Mouse (Mus musculus) kidney, embryonic 16.5 days (tissue): ENCODE results near the gene Mfsd11. TPM values are rescaled to one million over a fixed set of nuclear protein-coding genes. Genes with fewer than 3 reads are reported as not detected.

ENCODE experiments used
- ATAC-seq: fragments of 200-750 bp; cut with Nextera tagmentation; 2 replicates; pipeline ENCODE4 v1.8.0; 2017; ENCODE audit warnings: moderate TSS enrichment; ENCODE audit not compliant: low FRiP score, low TSS enrichment
- H3K27ac ChIP-seq: fragments of 300-500 bp; sonication (generic); 2 replicates; pipeline ENCODE4 v1.5.1; 2014; ENCODE audit warnings: low read length
- H3K27me3 ChIP-seq: fragments of 300-500 bp; sonication (generic); 2 replicates; pipeline ENCODE4 v1.6.1; 2014; ENCODE audit warnings: low read length, control low read depth, mixed read lengths; ENCODE audit not compliant: insufficient read depth
- H3K36me3 ChIP-seq: fragments of 300-500 bp; sonication (generic); 2 replicates; pipeline ENCODE4 v1.6.1; 2014; ENCODE audit warnings: low read length, control low read depth, mixed read lengths; ENCODE audit not compliant: insufficient read depth
- H3K4me1 ChIP-seq: fragments of 300-500 bp; sonication (generic); 2 replicates; pipeline ENCODE4 v1.6.1; 2014; ENCODE audit warnings: low read length, control low read depth, mixed read lengths; ENCODE audit not compliant: insufficient read depth
- H3K4me2 ChIP-seq: fragments of 300-500 bp; sonication (generic); replicated peaks from 2 replicates; pipeline ENCODE4 v1.6.1; 2014; ENCODE audit warnings: low read depth, low read length
- H3K4me3 ChIP-seq: fragments of 300-500 bp; sonication (generic); 2 replicates; pipeline ENCODE4 v1.5.1; 2014; ENCODE audit warnings: mild to moderate bottlenecking, low read length
- H3K9ac ChIP-seq: fragments of 300-500 bp; sonication (generic); replicated peaks from 2 replicates; pipeline ENCODE4 v1.6.1; 2014; ENCODE audit warnings: low read length
- H3K9me3 ChIP-seq: fragments of 300-500 bp; sonication (generic); 2 replicates; pipeline ENCODE4 v1.6.1; 2016; ENCODE audit warnings: low read length, control low read depth
- WGBS: fragments of 180-500 bp; shearing (Covaris S2); extraction: QIAGEN DNeasy Blood & Tissue Kit; methylation state at CpG from one replicate; pipeline ENCODE4 v1.1.7; 2014; 5-methylcytosine and 5-hydroxymethylcytosine counted together
- polyA plus RNA-seq: library from polyadenylated mRNA; unstranded; fragments of >200 nt; fragmentation: Nextera tagmentation; extraction: Ambion mirVana; gene quantifications from 2 replicates; pipeline ENCODE4 v1.2.1, GENCODE M21; 2015

The Mfsd11 gene
- polyA plus RNA-seq, 1 experiment from 2014 or later, result 38.8 TPM

- Histone ChIP-seq H3K27ac (peak overlapping the region; percentile 75), H3K4me2 (peak overlapping the region; percentile 69), H3K9me3 (no peaks in the 10 kb centered on the region), H3K4me3 (peak overlapping the region; percentile 39), H3K4me1 (peaks cover 49% of the 10 kb centered on the region), H3K27me3 (no peaks in the 10 kb centered on the region), H3K9ac (peak overlapping the region; percentile 49), H3K36me3 (no peaks in the 10 kb centered on the region)
- WGBS, result 8% methylated on average over 32 of the region's 32 CpGs
- peak; percentile 77 for ATAC-seq
Measured at GRCm38 (mm10) chr11:116810983-116811901, 41.0 kb upstream of the Mfsd11 start.

DNA sequence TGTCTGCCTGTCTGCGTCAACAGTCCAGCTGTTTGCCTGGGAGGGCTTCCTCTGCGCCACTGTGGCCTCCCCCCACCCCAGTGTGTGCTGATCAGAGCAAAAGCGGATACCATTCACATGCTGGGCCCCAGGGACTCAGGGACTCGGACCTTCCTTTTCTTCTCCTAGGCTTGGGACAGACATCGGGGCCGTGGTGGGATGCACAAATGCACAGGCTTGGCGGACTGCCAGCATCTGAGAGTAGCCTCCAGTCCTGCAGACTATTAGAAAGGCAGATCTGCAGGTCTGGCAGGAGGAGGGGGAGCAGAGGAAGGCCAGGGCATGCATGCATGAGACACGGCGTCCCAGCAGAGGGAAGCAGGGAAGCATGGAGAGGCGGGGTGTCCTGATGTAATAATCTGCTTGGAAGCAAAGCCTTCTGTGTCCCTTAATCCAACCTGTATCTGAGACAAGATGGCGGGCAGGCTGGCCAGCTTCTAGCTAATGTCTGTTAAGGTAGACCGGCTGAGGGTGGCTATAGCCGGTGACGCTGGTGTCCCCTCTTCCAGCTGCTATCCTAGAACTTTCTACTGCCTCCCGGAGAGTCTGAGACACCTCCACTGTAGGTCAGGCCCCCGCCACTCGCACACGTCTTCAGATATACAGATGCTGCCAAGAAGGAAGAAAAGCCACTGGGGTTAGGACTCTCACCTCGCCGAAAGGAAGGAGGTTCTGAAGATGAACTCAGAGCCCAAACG, 39.3 kb upstream of the Mfsd11 start:
- peak; percentile 25 for ATAC-seq

GRCm38 (mm10) chr11:116813610-116814009, 38.6 kb upstream of the Mfsd11 start:
- Histone ChIP-seq H3K9ac (no peak overlapping the region), H3K27ac (peak overlapping the region; percentile 67), H3K4me2 (no peak overlapping the region), H3K36me3 (no peaks in the 10 kb centered on the region), H3K4me1 (peaks cover 49% of the 10 kb centered on the region), H3K4me3 (no peak overlapping the region), H3K9me3 (no peaks in the 10 kb centered on the region), H3K27me3 (no peaks in the 10 kb centered on the region)
- no peak for ATAC-seq
- 83% methylated on average over 13 of the region's 13 CpGs for WGBS

More for the DNA sequence above, 39.3 kb upstream of the Mfsd11 start:
- H3K36me3 ChIP-seq, result no peaks in the 10 kb centered on the region
- no peaks in the 10 kb centered on the region for H3K9me3 ChIP-seq
- H3K9ac ChIP-seq, result 0 out of 2 replicates have a peak overlapping the region, but pooled peaks have one; percentile 22
- peaks cover 44% of the 10 kb centered on the region for H3K4me1 ChIP-seq
- peak overlapping the region; percentile 67 for H3K27ac ChIP-seq
- H3K4me2 ChIP-seq, result 0 out of 2 replicates have a peak overlapping the region, but pooled peaks have one; percentile 11
- H3K4me3 ChIP-seq, result no peak overlapping the region
- 38% methylated on average over 21 of the region's 21 CpGs for WGBS
- H3K27me3 ChIP-seq, result no peaks in the 10 kb centered on the region

DNA sequence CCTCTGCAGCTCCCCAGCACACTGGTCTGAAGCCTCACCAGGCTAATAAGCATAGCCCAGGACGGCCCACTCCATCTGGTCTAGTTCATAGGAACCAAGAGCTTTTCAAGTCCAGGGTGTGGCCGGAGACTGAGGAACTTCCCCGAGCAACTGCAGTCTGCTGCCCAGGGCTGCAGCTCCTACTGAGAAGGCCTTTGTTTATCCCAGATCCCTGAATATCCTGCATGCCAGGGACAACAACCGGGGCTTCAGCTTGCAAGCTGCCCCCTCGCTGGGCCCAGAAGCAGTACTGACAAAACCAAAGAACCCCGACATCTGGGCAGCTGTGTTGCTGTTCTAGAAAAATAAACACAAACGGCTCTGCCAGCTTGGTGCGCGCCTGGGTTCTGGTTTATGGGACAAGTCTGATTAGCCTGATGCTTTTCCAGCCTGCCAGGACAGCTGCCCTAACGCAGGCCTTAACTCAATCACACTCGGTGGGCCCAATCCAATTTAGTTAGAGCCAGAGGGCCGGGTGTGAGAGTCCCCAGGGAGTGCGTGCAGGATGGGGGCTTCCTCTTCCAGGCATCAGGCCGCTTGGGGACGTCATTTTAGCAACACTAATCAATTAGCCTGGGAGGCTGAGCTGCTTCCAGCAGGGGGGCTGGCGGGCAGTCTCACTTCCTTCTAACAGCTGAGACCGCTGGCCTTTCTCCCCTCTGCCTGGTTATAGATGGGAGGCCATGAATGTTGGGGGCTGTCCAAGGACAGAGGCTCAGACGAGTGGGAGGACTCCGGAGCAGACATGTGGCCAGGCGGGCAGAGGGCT, 38.0 kb upstream of the Mfsd11 start:
- Histone ChIP-seq H3K4me2 (no peak overlapping the region), H3K36me3 (no peaks in the 10 kb centered on the region), H3K27me3 (no peaks in the 10 kb centered on the region), H3K9ac (peak overlapping the region; percentile 45), H3K4me1 (peaks cover 52% of the 10 kb centered on the region), H3K4me3 (no peak overlapping the region), H3K9me3 (no peaks in the 10 kb centered on the region), H3K27ac (peak overlapping the region; percentile 67)
- peak; percentile 56 for ATAC-seq
- WGBS, result 17% methylated on average over 20 of the region's 20 CpGs

GRCm38 (mm10) chr11:116814884-116815415, 37.3 kb upstream of the Mfsd11 start:
- Histone ChIP-seq H3K4me3 (no peak overlapping the region), H3K9ac (peak overlapping the region; percentile 45; the same call in 1 of the 2 replicates)
- no peak for ATAC-seq

GRCm38 (mm10) chr11:116816769-116817168, 35.5 kb upstream of the Mfsd11 start:
- 78% methylated on average over 5 of the region's 5 CpGs for WGBS
- H3K27me3 ChIP-seq, result no peaks in the 10 kb centered on the region
- no peak overlapping the region for H3K4me3 ChIP-seq

More at GRCm38 (mm10) chr11:116814884-116815415, 37.3 kb upstream of the Mfsd11 start:
- Histone ChIP-seq H3K4me1 (peaks cover 52% of the 10 kb centered on the region), H3K27ac (peak overlapping the region; percentile 67), H3K9me3 (no peaks in the 10 kb centered on the region), H3K36me3 (no peaks in the 10 kb centered on the region), H3K27me3 (no peaks in the 10 kb centered on the region), H3K4me2 (no peak overlapping the region; the same call in 1 of the 2 replicates)
- WGBS, result 25% methylated on average over 7 of the region's 7 CpGs

DNA sequence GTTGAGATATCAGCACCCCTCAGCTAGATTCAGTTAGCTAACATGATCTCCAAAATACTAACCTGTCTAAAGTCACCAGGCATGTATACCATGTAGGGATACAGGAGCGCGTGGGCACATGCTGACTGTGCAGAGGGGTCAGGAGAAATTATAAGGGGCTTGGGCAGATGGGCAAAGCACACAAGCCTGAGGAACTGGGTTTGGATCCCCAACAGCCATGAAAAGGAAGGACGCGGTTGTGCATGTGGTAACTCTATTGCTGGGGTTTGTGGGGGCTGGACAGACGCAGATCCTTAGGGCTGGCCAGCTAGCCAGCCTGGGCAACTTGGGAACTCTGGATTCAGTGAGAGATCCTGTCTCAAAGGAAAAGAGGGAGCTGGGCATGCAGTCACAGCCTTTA, 34.7 kb upstream of the Mfsd11 start:
- Histone ChIP-seq H3K27me3 (no peaks in the 10 kb centered on the region), H3K4me1 (peaks cover 50% of the 10 kb centered on the region), H3K4me3 (no peak overlapping the region), H3K27ac (no peak overlapping the region), H3K36me3 (no peaks in the 10 kb centered on the region), H3K9me3 (no peaks in the 10 kb centered on the region), H3K4me2 (no peak overlapping the region), H3K9ac (no peak overlapping the region)
- ATAC-seq, result no peak
- 97% methylated on average over 5 of the region's 5 CpGs for WGBS

More at GRCm38 (mm10) chr11:116816769-116817168, 35.5 kb upstream of the Mfsd11 start:
- Histone ChIP-seq H3K36me3 (no peaks in the 10 kb centered on the region), H3K4me1 (peaks cover 54% of the 10 kb centered on the region), H3K27ac (no peak overlapping the region), H3K9ac (no peak overlapping the region), H3K4me2 (no peak overlapping the region), H3K9me3 (no peaks in the 10 kb centered on the region)
- ATAC-seq, result no peak

- Histone ChIP-seq H3K27ac (no peak overlapping the region; the same call in 1 of the 2 replicates), H3K4me2 (no peak overlapping the region), H3K4me3 (no peak overlapping the region), H3K9ac (no peak overlapping the region), H3K27me3 (no peaks in the 10 kb centered on the region), H3K9me3 (no peaks in the 10 kb centered on the region), H3K4me1 (peaks cover 38% of the 10 kb centered on the region), H3K36me3 (no peaks in the 10 kb centered on the region)
- no peak for ATAC-seq
- WGBS, result 38% methylated on average over 8 of the region's 8 CpGs
Measured at GRCm38 (mm10) chr11:116818722-116819121, 33.5 kb upstream of the Mfsd11 start.
